Mouse (Mus musculus): ENCODE measurements around the gene Ovgp1. TPM values are rescaled to one million over a fixed set of nuclear protein-coding genes. Genes with fewer than 3 reads are reported as not detected.
"Not testable (repeated sequence)": the region's sequence is repeated elsewhere in the genome, so short reads cannot be mapped to it uniquely, and the experiment has no call there.

The Ovgp1 gene
- polyA plus RNA-seq, 1 experiment from 2014 or later = 0.71 TPM

GRCm38 (mm10) chr3:105994730-105995129 is 21.2 kb downstream of the Ovgp1 start:
- Histone ChIP-seq H3K9ac (no peak overlapping the region), H3K27ac (no peak overlapping the region), H3K36me3 (no peaks in the 10 kb centered on the region), H3K4me2 (no peak overlapping the region), H3K9me3 (replicated peaks) (no peaks in the 10 kb centered on the region), H3K4me1 (replicated peaks) (no peaks in the 10 kb centered on the region), H3K4me3 (replicated peaks) (no peak overlapping the region), H3K27me3 (no peaks in the 10 kb centered on the region)
- ATAC-seq (ENCODE audit: low read depth) = no peak
- DNase-seq = no peak
- WGBS (ENCODE audit: insufficient replicate concordance) = 26% methylated on average over 2 of the region's 2 CpGs

DNA sequence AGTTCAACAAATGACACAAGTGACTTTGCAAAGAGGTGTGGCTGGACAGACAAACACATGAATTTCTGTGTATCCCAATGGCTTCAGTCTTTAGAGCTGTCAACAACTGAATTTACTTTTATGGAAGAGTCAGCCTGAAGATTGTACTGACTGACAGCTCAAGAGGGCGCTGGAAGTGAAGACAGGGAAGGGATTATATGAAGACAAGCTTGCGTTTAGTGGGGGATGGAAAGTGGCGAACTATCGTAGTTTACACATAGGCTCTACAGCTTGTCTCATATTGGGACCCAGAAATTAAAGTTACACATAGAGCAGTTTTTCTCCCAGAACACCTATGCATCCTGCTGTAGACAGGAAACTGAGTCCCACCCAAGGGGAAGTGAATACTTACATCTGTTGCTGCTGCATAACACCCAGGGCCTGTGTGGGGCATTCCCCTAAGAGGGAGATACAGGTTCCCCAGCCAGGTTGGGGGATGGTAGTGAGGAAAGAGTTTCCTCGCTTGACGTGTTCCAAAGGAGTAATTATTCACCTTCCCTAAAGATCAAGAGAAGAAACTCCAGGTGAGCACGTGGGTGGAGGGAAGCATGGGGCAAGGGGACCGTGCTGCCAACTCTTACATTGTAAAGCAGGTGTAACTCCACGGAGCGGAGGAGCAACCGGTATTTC is 27.3 kb downstream of the Ovgp1 start:
- Histone ChIP-seq H3K9me3 (replicated peaks) (no peaks in the 10 kb centered on the region), H3K4me1 (replicated peaks) (no peaks in the 10 kb centered on the region), H3K4me2 (no peak overlapping the region), H3K27me3 (no peaks in the 10 kb centered on the region), H3K9ac (no peak overlapping the region), H3K36me3 (no peaks in the 10 kb centered on the region), H3K4me3 (replicated peaks) (no peak overlapping the region), H3K27ac (no peak overlapping the region)
- no peak for DNase-seq
- no peak for ATAC-seq (ENCODE audit: low read depth)
- WGBS (ENCODE audit: insufficient replicate concordance) = 21% methylated on average over 11 of the region's 11 CpGs

GRCm38 (mm10) chr3:106001416-106002370 is 28.2 kb downstream of the Ovgp1 start:
- Histone ChIP-seq H3K27ac (no peak overlapping the region), H3K36me3 (no peaks in the 10 kb centered on the region), H3K4me3 (replicated peaks) (no peak overlapping the region), H3K9ac (no peak overlapping the region), H3K4me1 (replicated peaks) (no peaks in the 10 kb centered on the region), H3K9me3 (replicated peaks) (no peaks in the 10 kb centered on the region), H3K4me2 (no peak overlapping the region), H3K27me3 (no peaks in the 10 kb centered on the region)
- WGBS (ENCODE audit: insufficient replicate concordance) = 19% methylated on average over 17 of the region's 17 CpGs
- DNase-seq (no peak), ATAC-seq (ENCODE audit: low read depth) (peak; percentile 45; the same call in 1 of the 2 replicates)

- not testable (repeated sequence) for H3K4me2 ChIP-seq; H3K27me3 ChIP-seq; ATAC-seq (ENCODE audit: low read depth); H3K4me1 ChIP-seq (replicated peaks); H3K9ac ChIP-seq; H3K36me3 ChIP-seq; H3K4me3 ChIP-seq (replicated peaks); DNase-seq; H3K27ac ChIP-seq; H3K9me3 ChIP-seq (replicated peaks)
- WGBS (ENCODE audit: insufficient replicate concordance) = 53% methylated on average over 10 of the region's 10 CpGs
Measured at GRCm38 (mm10) chr3:106003360-106003759, 29.8 kb downstream of the Ovgp1 start.

- WGBS (ENCODE audit: insufficient replicate concordance) = 61% methylated on average over 2 of the region's 2 CpGs
- H3K36me3 ChIP-seq = no peaks in the 10 kb centered on the region
- H3K9ac ChIP-seq = no peak within 1 kb of the TSS
- no peaks in the 10 kb centered on the region for H3K27me3 ChIP-seq
- no peak within 1 kb of the TSS for H3K4me3 ChIP-seq (replicated peaks)
- no peak within 1 kb of the TSS for H3K27ac ChIP-seq
- no peak for ATAC-seq (ENCODE audit: low read depth)
- no peaks in the 10 kb centered on the region for H3K4me1 ChIP-seq (replicated peaks)
- H3K9me3 ChIP-seq (replicated peaks) = no peaks in the 10 kb centered on the region
- no peak within 1 kb of the TSS for H3K4me2 ChIP-seq
- DNase-seq = no peak
Measured at GRCm38 (mm10) chr3:106014546-106014945, 41.0 kb downstream of the Ovgp1 start, which contains the start of gene Pifo. Gene Pifo (minus strand): TSS chr3:106014646.

DNA sequence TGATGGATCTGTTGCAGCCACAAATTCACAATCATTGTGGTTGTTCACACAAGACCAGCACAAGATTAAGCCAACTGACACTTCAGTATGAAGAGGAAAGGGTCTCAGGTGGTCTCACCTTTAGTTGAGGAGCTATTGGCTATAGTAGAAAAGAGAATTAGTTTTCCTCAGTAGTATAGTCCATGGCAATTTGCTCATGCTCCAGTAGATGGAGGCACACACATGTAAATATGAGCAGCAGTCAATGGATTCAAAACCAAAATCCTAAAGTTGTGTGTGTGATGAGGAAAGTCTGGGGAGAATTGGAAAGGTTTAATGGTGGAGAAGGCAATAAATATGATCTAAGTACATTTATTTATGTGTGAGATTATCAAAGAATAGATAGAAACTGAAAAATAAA is 48.3 kb downstream of the Ovgp1 start:
- Histone ChIP-seq H3K4me1 (replicated peaks) (no peaks in the 10 kb centered on the region), H3K9ac (no peak overlapping the region), H3K9me3 (replicated peaks) (no peaks in the 10 kb centered on the region), H3K27me3 (no peaks in the 10 kb centered on the region), H3K4me3 (replicated peaks) (no peak overlapping the region), H3K27ac (no peak overlapping the region), H3K36me3 (no peaks in the 10 kb centered on the region), H3K4me2 (no peak overlapping the region)
- DNase-seq (no peak), ATAC-seq (ENCODE audit: low read depth) (no peak)

GRCm38 (mm10) chr3:106024135-106024534 is 50.6 kb downstream of the Ovgp1 start:
- Histone ChIP-seq H3K36me3 (no peaks in the 10 kb centered on the region), H3K9ac (no peak overlapping the region), H3K4me1 (replicated peaks) (no peaks in the 10 kb centered on the region), H3K27ac (no peak overlapping the region), H3K27me3 (no peaks in the 10 kb centered on the region), H3K4me3 (replicated peaks) (no peak overlapping the region), H3K9me3 (replicated peaks) (no peaks in the 10 kb centered on the region), H3K4me2 (no peak overlapping the region)
- ATAC-seq (ENCODE audit: low read depth) = no peak
- DNase-seq = no peak
- 54% methylated on average over 2 of the region's 2 CpGs for WGBS (ENCODE audit: insufficient replicate concordance)

GRCm38 (mm10) chr3:106032781-106033180 is 59.3 kb downstream of the Ovgp1 start, which contains the start of gene Chil5:
Gene Chil5 (minus strand): TSS chr3:106032814.
- Histone ChIP-seq H3K27me3 (no peaks in the 10 kb centered on the region), H3K27ac (no peak within 1 kb of the TSS), H3K9ac (no peak within 1 kb of the TSS), H3K36me3 (no peaks in the 10 kb centered on the region), H3K4me2 (no peak within 1 kb of the TSS), H3K9me3 (replicated peaks) (no peaks in the 10 kb centered on the region), H3K4me3 (replicated peaks) (no peak within 1 kb of the TSS), H3K4me1 (replicated peaks) (no peaks in the 10 kb centered on the region)
- DNase-seq = no peak
- ATAC-seq (ENCODE audit: low read depth) = no peak
- WGBS (ENCODE audit: insufficient replicate concordance) = 66% methylated on average over 1 of the region's 1 CpGs

Other genes with a start within 250 kb of the Ovgp1 start
- gene Rap1a, start 172.4 kb upstream of the Ovgp1 start, polyA plus RNA-seq (2015; fragmentation: Nextera tagmentation; extraction: Ambion mirVana) = 119 and 149 TPM in 2 replicates
- 0.44 and 0.51 TPM in 2 replicates for gene Adora3, start 102.9 kb upstream of the Ovgp1 start, polyA plus RNA-seq (2015; fragmentation: Nextera tagmentation; extraction: Ambion mirVana)
- gene Tmigd3, start 102.8 kb upstream of the Ovgp1 start, polyA plus RNA-seq (2015; fragmentation: Nextera tagmentation; extraction: Ambion mirVana) = 0.18 TPM in 1 of 2 replicates, not detected in the other
- gene I830077J02Rik, start 41.0 kb upstream of the Ovgp1 start, polyA plus RNA-seq (2015; fragmentation: Nextera tagmentation; extraction: Ambion mirVana) = 2.1 and 3.8 TPM in 2 replicates
- gene Wdr77, start 14.3 kb upstream of the Ovgp1 start, polyA plus RNA-seq (2015; fragmentation: Nextera tagmentation; extraction: Ambion mirVana) = 65.8 and 69.1 TPM in 2 replicates
- 392 and 451 TPM in 2 replicates for gene Atp5f1, start 13.6 kb upstream of the Ovgp1 start, polyA plus RNA-seq (2015; fragmentation: Nextera tagmentation; extraction: Ambion mirVana)
- not detected in 2 replicates for gene Pifo, start 40.9 kb downstream of the Ovgp1 start, polyA plus RNA-seq (2015; fragmentation: Nextera tagmentation; extraction: Ambion mirVana)
- gene Chil5, start 59.1 kb downstream of the Ovgp1 start, polyA plus RNA-seq (2015; fragmentation: Nextera tagmentation; extraction: Ambion mirVana) = 0.08 TPM in 1 of 2 replicates, not detected in the other
- not detected in 2 replicates for gene Chia1, start 139.5 kb downstream of the Ovgp1 start, polyA plus RNA-seq (2015; fragmentation: Nextera tagmentation; extraction: Ambion mirVana)
- 0.16 and 0.29 TPM in 2 replicates for gene Chil3, start 193.9 kb downstream of the Ovgp1 start, polyA plus RNA-seq (2015; fragmentation: Nextera tagmentation; extraction: Ambion mirVana)
- gene Chil4, start 245.8 kb downstream of the Ovgp1 start, polyA plus RNA-seq (2015; fragmentation: Nextera tagmentation; extraction: Ambion mirVana) = not detected in 2 replicates